Mouse (Mus musculus): Measurements from ENCODE around the gene Olfr1254. TPM values are rescaled to one million over a fixed set of nuclear protein-coding genes. Genes with fewer than 3 reads are reported as not detected.

Gene Olfr1254
- not detected in 2 replicates for polyA plus RNA-seq (2016; fragmentation: Nextera tagmentation; extraction: Ambion mirVana)

DNA sequence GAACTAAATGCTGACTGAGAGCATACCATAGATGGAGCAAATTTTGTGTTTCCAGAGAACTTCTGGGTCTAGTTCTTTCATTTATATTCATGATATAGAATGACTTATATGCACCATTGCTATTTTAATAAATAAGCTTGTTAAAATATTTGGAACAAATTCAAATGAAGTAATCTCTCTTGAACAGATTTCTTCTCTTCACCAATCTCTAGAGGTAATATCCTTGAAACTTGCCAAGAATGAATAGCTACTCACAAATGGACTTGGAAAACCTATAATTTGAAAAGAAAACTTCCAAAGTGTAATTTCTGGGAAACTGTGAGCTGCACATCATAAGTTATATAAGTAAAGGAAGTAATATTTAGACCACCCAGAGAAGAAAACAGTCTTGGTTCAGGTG is at the start of gene Olfr1254:
TSS of gene Olfr1254 (minus strand) at position 101 of the 400 bp plus-strand sequence.
- Histone ChIP-seq H3K36me3 (no peaks in the 10 kb centered on the region), H3K4me2 (replicated peaks) (no peak within 1 kb of the TSS), H3K27ac (no peak within 1 kb of the TSS), H3K9ac (no peak within 1 kb of the TSS), H3K4me3 (no peak within 1 kb of the TSS), H3K4me1 (no peaks in the 10 kb centered on the region), H3K27me3 (replicated peaks) (no peaks in the 10 kb centered on the region), H3K9me3 (no peaks in the 10 kb centered on the region)
- no peak for ATAC-seq (ENCODE audit: low FRiP score, low read depth)

DNA sequence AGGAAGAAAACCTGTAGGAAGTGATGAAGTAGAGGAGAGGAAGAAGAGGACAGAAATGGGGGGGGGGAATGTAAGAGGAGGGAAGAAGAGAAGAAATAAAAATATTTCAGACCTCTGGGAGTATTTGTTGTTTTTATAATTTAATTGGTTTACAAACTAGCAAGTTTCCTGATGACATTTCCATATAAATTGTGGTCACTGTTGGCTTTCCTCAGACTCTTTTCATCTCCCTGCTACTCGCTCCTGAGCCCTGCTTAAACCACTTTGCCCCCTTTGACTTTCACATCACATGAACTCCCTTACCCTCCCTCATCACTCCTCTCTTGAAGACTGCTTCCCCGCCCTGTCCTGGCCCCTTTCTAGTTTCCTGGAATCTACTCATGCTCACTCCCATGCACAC is 48.0 kb upstream of the Olfr1254 start, which contains the start of gene Olfr1256:
TSS of gene Olfr1256 (minus strand) at position 101 of the 400 bp plus-strand sequence.
- Histone ChIP-seq H3K27me3 (replicated peaks) (no peaks in the 10 kb centered on the region), H3K27ac (no peak within 1 kb of the TSS), H3K9me3 (no peaks in the 10 kb centered on the region), H3K4me3 (no peak within 1 kb of the TSS), H3K36me3 (no peaks in the 10 kb centered on the region), H3K4me1 (no peaks in the 10 kb centered on the region), H3K9ac (no peak within 1 kb of the TSS), H3K4me2 (replicated peaks) (no peak within 1 kb of the TSS)
- no peak for ATAC-seq (ENCODE audit: low FRiP score, low read depth)
- 46% methylated on average over 2 of the region's 2 CpGs for WGBS

DNA sequence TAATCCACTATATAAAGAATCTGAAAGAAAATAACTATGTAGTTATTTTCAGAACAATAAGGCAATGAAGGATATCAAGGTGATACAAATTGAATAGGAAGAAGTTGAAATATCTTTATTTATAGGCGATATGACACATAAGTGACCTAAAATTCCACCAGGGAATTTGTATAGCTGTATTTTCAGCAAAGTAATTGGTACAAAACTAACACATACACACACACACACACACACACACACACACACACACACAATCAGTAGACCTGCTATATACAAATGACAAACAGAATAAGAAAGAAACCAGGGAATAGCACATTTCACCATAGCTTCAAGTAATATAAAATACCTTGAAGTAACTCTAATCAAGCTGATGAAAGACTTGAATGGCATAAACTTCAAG is 26.8 kb upstream of the Olfr1254 start:
- 78% methylated on average over 1 of the region's 1 CpGs for WGBS

DNA sequence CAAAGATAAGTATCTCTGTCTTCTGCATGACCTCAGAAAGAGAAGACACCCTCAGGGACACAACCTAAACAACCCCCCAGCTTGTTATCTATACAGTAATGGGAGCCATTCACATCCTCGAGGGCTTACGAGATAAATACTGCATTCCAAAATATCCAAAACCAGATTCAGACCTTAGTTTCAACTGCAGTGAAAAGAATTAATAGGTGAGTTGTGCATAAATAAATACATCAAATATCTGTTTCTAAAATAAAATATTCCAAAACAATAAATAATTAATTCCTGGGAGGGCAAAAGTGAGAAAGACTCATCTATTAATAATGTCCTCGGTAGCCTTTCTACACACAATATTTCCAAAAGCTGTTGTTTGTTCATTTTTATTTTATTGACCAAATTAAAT is 18.3 kb upstream of the Olfr1254 start, which contains the start of gene Olfr1255:
TSS of gene Olfr1255 (plus strand) at position 301 of the 400 bp plus-strand sequence.
- no peaks in the 10 kb centered on the region for H3K27me3 ChIP-seq (replicated peaks)
- H3K4me1 ChIP-seq, result no peaks in the 10 kb centered on the region
- ATAC-seq (ENCODE audit: low FRiP score, low read depth), result no peak
- no peak within 1 kb of the TSS for H3K9ac ChIP-seq
- no peak within 1 kb of the TSS for H3K27ac ChIP-seq
- H3K4me2 ChIP-seq (replicated peaks), result no peak within 1 kb of the TSS
- no peaks in the 10 kb centered on the region for H3K9me3 ChIP-seq
- WGBS, result 91% methylated on average over 3 of the region's 3 CpGs
- H3K36me3 ChIP-seq, result no peaks in the 10 kb centered on the region
- no peak within 1 kb of the TSS for H3K4me3 ChIP-seq

More for the DNA sequence above, 26.8 kb upstream of the Olfr1254 start:
- ATAC-seq (ENCODE audit: low FRiP score, low read depth), result no peak
- Histone ChIP-seq H3K27ac (no peak overlapping the region), H3K4me2 (replicated peaks) (no peak overlapping the region), H3K4me1 (no peaks in the 10 kb centered on the region), H3K27me3 (replicated peaks) (no peaks in the 10 kb centered on the region), H3K9me3 (no peaks in the 10 kb centered on the region), H3K36me3 (no peaks in the 10 kb centered on the region), H3K9ac (no peak overlapping the region), H3K4me3 (no peak overlapping the region)

DNA sequence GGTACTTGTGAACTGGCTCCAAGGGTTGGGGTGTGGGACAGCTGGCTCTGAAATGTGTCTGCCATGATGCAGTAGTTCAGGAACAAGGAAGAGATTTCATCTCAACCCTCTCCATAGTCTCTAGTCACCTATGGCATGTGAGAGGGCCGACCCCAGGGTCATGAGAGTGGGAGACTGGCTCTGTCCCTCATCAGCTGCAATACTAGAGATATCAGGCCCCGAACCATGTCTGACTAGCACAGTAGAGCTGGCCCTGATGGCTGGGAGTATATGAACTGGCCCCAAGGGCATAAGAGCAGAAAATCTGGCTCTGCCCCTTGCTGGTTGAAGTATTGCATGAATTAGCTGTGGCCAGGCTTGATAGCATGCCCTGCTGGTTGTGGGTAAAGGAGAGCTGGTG is 17.3 kb upstream of the Olfr1254 start:
- 87% methylated on average over 2 of the region's 2 CpGs for WGBS
- H3K4me3 ChIP-seq, result no peak overlapping the region
- H3K9ac ChIP-seq, result no peak overlapping the region
- H3K27me3 ChIP-seq (replicated peaks), result no peaks in the 10 kb centered on the region
- no peak for ATAC-seq (ENCODE audit: low FRiP score, low read depth)
- H3K4me2 ChIP-seq (replicated peaks), result no peak overlapping the region
- H3K4me1 ChIP-seq, result no peaks in the 10 kb centered on the region
- no peaks in the 10 kb centered on the region for H3K9me3 ChIP-seq
- H3K36me3 ChIP-seq, result no peaks in the 10 kb centered on the region
- H3K27ac ChIP-seq, result no peak overlapping the region

DNA sequence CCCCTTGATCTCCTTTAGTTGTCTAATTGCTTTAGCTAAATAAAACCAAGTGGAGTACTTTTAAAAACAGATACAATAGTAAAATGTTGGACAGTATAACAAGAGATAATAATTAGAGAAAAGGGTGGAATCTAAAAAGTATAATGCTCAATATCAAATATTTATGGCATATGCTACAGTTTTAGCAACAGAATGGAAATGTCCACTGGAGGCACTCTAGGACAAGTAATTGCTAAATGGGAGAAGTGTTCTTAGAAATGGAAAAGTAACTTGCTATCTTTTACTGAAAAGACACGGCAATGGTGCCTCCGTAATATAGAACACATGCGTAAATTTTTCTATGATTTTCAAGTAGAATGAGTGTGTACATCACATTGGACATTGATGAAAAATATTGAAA is 6.2 kb upstream of the Olfr1254 start:
- Histone ChIP-seq H3K27me3 (replicated peaks) (no peaks in the 10 kb centered on the region), H3K4me2 (replicated peaks) (no peak overlapping the region), H3K36me3 (no peaks in the 10 kb centered on the region), H3K9ac (no peak overlapping the region), H3K4me1 (no peaks in the 10 kb centered on the region), H3K27ac (no peak overlapping the region), H3K4me3 (no peak overlapping the region), H3K9me3 (no peaks in the 10 kb centered on the region)
- whole genome bisulfite sequencing, result 92% methylated on average over 3 of the region's 3 CpGs
- ATAC-seq (ENCODE audit: low FRiP score, low read depth), result no peak

DNA sequence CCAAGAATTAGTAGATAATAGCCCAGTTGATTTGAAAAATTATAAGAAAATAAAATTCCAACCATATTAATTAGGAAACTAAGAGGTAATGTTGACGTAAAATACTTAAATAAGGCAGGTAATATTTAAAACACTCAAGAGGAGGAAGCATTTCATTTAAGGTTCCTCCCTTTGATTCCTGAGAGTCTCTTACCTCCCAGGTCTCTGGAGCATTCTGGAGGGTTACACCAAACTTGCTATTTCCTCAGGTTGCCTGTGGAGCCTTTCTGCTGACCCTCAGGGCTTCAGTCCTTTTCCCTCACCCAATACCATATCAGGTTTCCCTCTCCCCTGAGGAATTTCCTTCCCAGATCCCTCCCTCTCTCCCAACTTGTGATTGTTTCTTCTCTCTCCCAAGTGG is 36.4 kb downstream of the Olfr1254 start, which contains the start of gene Olfr1253:
TSS of gene Olfr1253 (minus strand) at position 101 of the 400 bp plus-strand sequence.
- Histone ChIP-seq H3K4me3 (no peak within 1 kb of the TSS), H3K4me2 (replicated peaks) (no peak within 1 kb of the TSS), H3K36me3 (no peaks in the 10 kb centered on the region), H3K27ac (no peak within 1 kb of the TSS), H3K9me3 (no peaks in the 10 kb centered on the region), H3K9ac (no peak within 1 kb of the TSS), H3K4me1 (no peaks in the 10 kb centered on the region), H3K27me3 (replicated peaks) (no peaks in the 10 kb centered on the region)
- WGBS, result 89% methylated on average over 1 of the region's 1 CpGs
- ATAC-seq (ENCODE audit: low FRiP score, low read depth), result no peak

Other genes with a start within 250 kb of the Olfr1254 start
- not detected in 2 replicates for gene Olfr1245, start 215.2 kb downstream of the Olfr1254 start, polyA plus RNA-seq (2016; fragmentation: Nextera tagmentation; extraction: Ambion mirVana)
- not detected in 2 replicates for gene Olfr1246, start 200.5 kb downstream of the Olfr1254 start, polyA plus RNA-seq (2016; fragmentation: Nextera tagmentation; extraction: Ambion mirVana)
- gene Olfr1247, start 179.5 kb downstream of the Olfr1254 start, polyA plus RNA-seq (2016; fragmentation: Nextera tagmentation; extraction: Ambion mirVana), result not detected in 2 replicates
- not detected in 2 replicates for gene Olfr1248, start 175.4 kb downstream of the Olfr1254 start, polyA plus RNA-seq (2016; fragmentation: Nextera tagmentation; extraction: Ambion mirVana)
- not detected in 2 replicates for gene Olfr1249, start 158.6 kb downstream of the Olfr1254 start, polyA plus RNA-seq (2016; fragmentation: Nextera tagmentation; extraction: Ambion mirVana)
- gene Olfr1250, start 132.2 kb downstream of the Olfr1254 start, polyA plus RNA-seq (2016; fragmentation: Nextera tagmentation; extraction: Ambion mirVana), result not detected in 2 replicates
- gene Olfr1251, start 121.7 kb downstream of the Olfr1254 start, polyA plus RNA-seq (2016; fragmentation: Nextera tagmentation; extraction: Ambion mirVana), result not detected in 2 replicates
- gene Olfr1252, start 68.6 kb downstream of the Olfr1254 start, polyA plus RNA-seq (2016; fragmentation: Nextera tagmentation; extraction: Ambion mirVana), result not detected in 2 replicates
- not detected in 2 replicates for gene Olfr1253, start 36.5 kb downstream of the Olfr1254 start, polyA plus RNA-seq (2016; fragmentation: Nextera tagmentation; extraction: Ambion mirVana)
- not detected in 2 replicates for gene Olfr1255, start 18.4 kb upstream of the Olfr1254 start, polyA plus RNA-seq (2016; fragmentation: Nextera tagmentation; extraction: Ambion mirVana)
- not detected in 2 replicates for gene Olfr1256, start 47.9 kb upstream of the Olfr1254 start, polyA plus RNA-seq (2016; fragmentation: Nextera tagmentation; extraction: Ambion mirVana)
- not detected in 2 replicates for gene Olfr48, start 54.6 kb upstream of the Olfr1254 start, polyA plus RNA-seq (2016; fragmentation: Nextera tagmentation; extraction: Ambion mirVana)
- gene Olfr1257, start 84.8 kb upstream of the Olfr1254 start, polyA plus RNA-seq (2016; fragmentation: Nextera tagmentation; extraction: Ambion mirVana), result not detected in 2 replicates
- not detected in 2 replicates for gene Olfr1258, start 133.7 kb upstream of the Olfr1254 start, polyA plus RNA-seq (2016; fragmentation: Nextera tagmentation; extraction: Ambion mirVana)
- not detected in 2 replicates for gene Olfr1259, start 155.0 kb upstream of the Olfr1254 start, polyA plus RNA-seq (2016; fragmentation: Nextera tagmentation; extraction: Ambion mirVana)
- not detected in 2 replicates for gene Olfr1260, start 180.7 kb upstream of the Olfr1254 start, polyA plus RNA-seq (2016; fragmentation: Nextera tagmentation; extraction: Ambion mirVana)
- not detected in 2 replicates for gene Olfr1261, start 197.6 kb upstream of the Olfr1254 start, polyA plus RNA-seq (2016; fragmentation: Nextera tagmentation; extraction: Ambion mirVana)
- not detected in 2 replicates for gene Olfr1262, start 206.5 kb upstream of the Olfr1254 start, polyA plus RNA-seq (2016; fragmentation: Nextera tagmentation; extraction: Ambion mirVana)
- not detected in 2 replicates for gene Olfr1263, start 218.5 kb upstream of the Olfr1254 start, polyA plus RNA-seq (2016; fragmentation: Nextera tagmentation; extraction: Ambion mirVana)
- gene Olfr1264, start 232.0 kb upstream of the Olfr1254 start, polyA plus RNA-seq (2016; fragmentation: Nextera tagmentation; extraction: Ambion mirVana), result not detected in 2 replicates
- not detected in 2 replicates for gene Olfr1265, start 241.7 kb upstream of the Olfr1254 start, polyA plus RNA-seq (2016; fragmentation: Nextera tagmentation; extraction: Ambion mirVana)